Mouse (Mus musculus): ENCODE results near the gene Dlg2.
A peak's percentile ranks its signal among the peaks of the same experiment; 100 is the strongest.

Gene Dlg2

GRCm38 (mm10) chr7:91262031-91262951, 785.8 kb downstream of the Dlg2 start:
- DNase-seq (ENCODE audit: low read depth, low spot score): peak; percentile 40

- no peak for DNase-seq (ENCODE audit: low read depth, low spot score)
Observed at GRCm38 (mm10) chr7:91262998-91263397, 786.5 kb downstream of the Dlg2 start.

GRCm38 (mm10) chr7:91267764-91268163, 791.3 kb downstream of the Dlg2 start:
- DNase-seq (ENCODE audit: low read depth, low spot score): peak; percentile 57

DNA sequence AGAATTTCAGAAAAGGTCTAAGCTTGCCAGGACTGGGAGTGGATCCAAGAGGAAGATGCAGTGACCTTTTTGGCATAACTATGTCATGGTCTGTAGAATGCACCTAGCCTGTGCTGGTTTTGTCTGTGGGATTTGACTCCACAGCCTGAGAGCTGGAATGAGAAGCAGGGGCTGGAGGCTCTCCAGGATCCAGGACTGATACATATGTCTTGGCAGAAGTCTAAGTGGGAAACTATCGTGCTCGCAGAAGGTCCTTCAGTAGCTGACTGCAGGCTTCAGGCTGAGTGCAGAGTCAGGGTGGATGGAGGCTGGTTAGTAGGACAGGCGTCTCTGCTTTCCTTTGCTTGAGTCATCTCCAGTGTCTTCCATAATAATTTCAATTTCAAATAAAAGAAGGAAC, 807.7 kb downstream of the Dlg2 start:
- no peak for DNase-seq (ENCODE audit: low read depth, low spot score)

DNA sequence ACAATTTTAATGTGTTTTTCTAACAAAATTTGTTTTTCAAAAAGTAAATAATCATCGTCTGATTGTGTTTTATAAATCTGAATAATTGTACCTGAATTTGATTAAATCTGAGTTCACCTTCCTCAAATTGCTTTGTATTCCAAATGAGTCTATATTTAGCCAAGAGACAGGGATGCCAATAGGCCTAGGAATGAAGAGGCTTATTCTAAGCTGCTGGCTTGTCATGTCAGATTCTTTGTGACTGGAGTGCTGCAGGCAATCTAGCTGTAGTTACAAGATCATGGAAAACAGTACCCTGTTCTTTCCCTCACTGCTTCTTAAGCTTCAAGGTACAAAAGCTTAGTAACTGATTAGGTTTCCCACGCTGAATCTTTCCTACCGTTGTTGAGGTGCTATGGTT, 811.9 kb downstream of the Dlg2 start:
- no peak for DNase-seq (ENCODE audit: low read depth, low spot score)

GRCm38 (mm10) chr7:91296127-91296526, 819.7 kb downstream of the Dlg2 start:
- no peak for DNase-seq (ENCODE audit: low read depth, low spot score)

- DNase-seq (ENCODE audit: low read depth, low spot score): no peak
Observed at GRCm38 (mm10) chr7:91311177-91311576, 834.7 kb downstream of the Dlg2 start.

DNA sequence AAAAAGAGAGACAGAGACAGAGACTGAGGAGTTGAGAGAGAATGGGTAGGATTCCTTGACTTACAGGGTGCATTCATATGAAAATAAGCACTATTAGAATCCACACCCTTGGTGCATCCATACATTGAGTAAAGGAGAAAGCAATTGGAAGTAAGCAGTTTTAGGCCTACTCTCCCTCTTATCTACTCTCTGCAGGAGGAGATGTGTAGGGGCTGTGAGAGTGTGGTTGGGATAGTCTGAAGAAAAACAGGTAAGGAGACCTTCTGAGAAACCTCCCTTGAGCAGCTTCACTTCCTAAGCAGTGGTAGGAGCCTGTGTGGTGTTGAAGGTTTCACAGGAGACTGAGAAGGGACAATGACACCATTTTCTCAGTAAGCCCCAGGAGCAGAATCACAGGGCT, 868.6 kb downstream of the Dlg2 start:
- DNase-seq (ENCODE audit: low read depth, low spot score): no peak

- DNase-seq (ENCODE audit: low read depth, low spot score): no peak
Observed at GRCm38 (mm10) chr7:91369821-91370321, 893.4 kb downstream of the Dlg2 start.

- DNase-seq (ENCODE audit: low read depth, low spot score): no peak
Observed at GRCm38 (mm10) chr7:91382281-91382680, 905.8 kb downstream of the Dlg2 start.

DNA sequence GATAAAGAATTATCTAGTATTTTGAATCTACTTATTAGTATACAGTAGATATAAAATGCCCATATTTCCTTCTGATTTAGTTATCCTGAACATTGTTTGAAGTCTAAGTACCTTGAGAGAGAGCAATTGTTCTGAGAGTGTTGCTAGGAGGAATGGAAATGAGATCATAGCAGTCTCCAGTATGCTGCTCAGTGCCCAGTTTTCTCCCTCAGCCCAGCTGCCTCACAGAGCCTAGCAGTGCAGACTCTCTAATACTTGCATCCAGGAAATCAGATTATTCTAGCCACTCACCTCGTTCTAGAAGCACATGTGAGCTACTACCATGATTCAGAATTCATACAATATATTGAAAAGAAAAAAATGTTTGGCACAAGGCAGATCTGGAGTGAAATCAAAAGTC, 907.4 kb downstream of the Dlg2 start:
- no peak for DNase-seq (ENCODE audit: low read depth, low spot score)

DNA sequence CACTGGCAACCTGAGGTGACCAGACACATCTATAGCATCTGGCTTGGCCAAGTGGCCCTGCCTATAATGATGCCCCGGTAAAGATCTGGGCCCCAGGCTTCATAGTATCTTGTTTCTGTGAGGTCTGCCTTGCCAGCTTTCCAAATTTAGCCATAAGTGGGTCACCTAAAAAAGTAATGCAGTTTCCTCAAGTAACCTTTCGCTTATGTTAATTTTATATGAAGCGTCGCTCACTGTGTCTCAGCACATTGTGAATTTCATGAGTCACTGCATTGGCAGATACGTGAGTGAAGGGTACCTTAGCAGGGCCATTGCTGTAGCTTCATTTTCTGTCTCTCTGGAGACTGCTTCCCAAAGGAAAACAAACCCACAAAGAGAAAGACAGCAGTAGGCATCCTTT, 912.8 kb downstream of the Dlg2 start:
- no peak for DNase-seq (ENCODE audit: low read depth, low spot score)

DNA sequence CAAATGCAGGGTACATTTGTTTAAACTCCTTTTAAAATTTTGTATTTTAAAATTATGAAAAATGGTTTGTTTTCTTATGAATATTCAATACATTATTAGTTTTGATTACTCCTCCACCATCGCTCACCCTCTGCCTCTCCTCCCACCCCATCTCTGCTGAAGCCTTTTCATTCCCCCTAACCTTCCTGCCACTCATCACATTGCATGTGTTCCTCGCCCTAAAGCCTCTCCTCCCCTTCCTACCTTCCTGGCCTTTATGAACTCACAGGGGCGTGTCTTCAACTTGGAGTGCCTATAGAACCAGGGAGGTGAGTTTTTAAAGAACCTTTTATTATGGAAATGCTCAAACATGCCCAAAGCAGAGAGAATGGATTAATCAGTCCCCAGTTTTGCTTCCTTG, 921.4 kb downstream of the Dlg2 start:
- peak; percentile 14 for DNase-seq (ENCODE audit: low read depth, low spot score)

DNA sequence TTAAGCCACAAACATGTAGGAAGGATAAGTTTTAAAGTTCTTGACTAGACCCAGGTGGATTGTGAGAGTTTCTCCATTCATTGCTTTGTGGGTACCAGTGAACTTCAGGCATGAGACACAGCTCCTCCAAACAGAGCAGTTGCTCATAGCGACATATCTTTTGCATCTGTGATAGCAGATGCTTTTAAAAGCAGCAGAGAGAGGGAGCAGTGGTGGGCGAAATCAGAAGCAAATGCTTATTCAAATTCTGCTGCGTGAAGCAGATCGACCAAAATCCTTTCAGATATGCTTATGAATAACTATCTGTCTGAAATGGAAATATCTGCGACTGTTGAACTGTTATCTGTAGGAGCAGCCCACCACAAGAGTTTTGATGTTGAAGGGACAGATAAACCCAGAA, 935.6 kb downstream of the Dlg2 start:
- DNase-seq (ENCODE audit: low read depth, low spot score): no peak

DNA sequence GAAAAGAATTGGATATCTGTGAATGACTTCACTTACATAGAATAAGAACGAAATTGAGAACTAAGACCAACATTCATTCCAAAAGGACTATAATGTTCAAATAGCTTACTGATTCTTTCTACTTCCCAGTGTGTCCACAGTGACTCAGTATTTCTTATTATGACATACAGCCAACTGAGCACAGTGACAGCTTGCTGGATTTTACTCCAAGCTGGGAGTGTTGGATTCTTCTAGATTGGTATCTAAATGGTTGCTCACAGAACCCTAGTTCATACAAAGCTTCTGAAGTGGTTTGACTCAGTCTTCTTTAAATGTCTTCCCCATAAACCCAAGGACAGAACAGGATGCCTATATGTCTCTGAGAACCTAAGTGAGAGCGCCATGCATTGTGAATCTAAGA, 937.7 kb downstream of the Dlg2 start:
- DNase-seq (ENCODE audit: low read depth, low spot score): no peak

GRCm38 (mm10) chr7:91414749-91415148, 938.3 kb downstream of the Dlg2 start:
- DNase-seq (ENCODE audit: low read depth, low spot score): no peak

DNA sequence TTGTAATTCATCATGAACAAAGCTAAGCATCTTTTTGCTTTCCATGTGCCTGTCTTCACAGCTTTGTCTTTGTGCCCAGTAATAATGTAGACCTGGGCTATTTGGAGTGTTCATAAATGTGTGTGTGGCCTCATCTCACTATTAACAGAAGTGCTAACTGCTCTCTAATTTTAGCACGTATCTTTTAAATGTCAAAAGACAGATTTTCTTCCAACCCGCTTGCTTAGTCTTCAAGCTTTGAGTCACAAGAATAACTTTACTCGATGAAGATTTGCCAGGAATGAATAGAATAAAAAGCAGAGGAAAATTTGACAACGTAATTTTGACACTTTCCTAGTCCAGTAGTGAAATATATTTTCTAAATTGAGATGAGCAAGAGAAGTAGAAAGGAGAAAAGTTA, 943.7 kb downstream of the Dlg2 start:
- no peak for DNase-seq (ENCODE audit: low read depth, low spot score)

DNA sequence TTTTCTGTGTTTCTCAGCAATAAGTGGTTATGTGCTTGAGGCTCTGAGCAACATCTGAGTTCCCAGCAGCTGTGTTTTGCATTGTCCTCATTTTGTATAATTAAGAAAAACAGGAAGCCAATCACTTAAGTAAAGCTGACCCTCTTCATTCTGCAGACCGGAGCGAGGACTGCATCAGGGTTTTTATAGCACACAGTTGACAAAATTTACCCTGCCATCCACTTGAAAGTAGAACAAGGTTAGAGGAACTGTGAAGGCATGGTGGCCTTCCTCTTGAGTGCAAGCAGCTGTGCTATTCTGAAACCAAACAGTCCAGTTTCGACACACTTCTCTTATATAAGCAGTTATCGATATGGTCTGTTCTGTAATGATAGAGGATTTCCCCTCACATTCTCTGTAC, 947.3 kb downstream of the Dlg2 start:
- no peak for DNase-seq (ENCODE audit: low read depth, low spot score)

DNA sequence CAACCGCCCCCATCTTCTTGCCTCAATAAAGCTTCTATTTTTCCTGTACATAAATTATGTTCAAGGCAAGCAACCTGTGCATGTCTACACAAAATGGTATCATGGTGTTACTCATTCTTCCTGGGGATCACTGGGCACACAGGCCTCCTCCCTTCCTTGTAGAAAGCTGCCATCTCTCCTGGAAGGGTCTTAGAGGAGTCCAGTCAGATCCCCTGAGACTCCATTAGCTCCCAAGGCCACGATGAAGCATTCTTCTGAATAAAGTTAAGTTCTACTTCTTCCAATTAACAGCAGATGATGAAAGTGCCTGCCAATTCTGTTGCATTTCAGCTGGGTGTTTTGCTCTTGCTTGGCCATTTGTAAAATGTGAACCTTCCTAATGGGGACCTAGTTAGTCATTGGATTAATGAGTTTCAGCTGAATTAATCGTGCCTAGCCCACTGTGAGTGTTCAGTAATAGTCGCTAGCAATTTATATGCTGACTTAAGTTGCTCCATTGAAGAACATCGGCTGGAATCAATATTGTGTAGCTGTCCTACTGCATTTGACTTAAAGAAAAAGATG, 953.3 kb downstream of the Dlg2 start:
- DNase-seq (ENCODE audit: low read depth, low spot score): no peak

DNA sequence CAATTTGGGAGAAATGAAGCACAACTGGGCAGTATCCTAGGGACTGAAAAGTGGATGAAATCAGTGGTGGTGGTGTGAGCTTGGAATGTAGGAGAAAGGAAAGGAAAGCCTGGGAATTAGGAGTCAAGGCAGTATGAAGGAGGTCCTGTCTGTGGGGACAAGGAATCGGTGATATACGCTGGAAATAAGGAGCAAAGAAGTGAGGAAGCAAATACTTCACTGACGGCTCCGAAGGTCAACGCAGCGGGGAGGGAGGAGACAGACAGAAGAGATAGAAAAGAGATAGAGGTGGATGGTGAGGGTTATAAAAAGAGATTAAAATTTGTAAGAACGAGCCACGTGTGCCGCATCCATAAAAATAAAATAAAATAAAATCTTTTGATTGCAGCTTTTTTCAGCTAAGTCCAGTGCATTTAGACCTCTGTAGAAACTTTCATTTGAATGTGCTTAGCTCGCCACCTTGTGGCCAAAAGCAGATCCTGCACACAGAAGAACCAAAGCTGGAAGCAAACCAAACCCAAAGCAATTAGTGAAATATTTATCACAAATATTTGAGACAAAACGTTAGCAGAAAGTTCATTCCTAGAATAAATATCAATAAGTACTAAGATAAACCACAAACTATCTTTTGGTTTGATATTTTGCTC, 955.2 kb downstream of the Dlg2 start:
- DNase-seq (ENCODE audit: low read depth, low spot score): peak; percentile 47

- no peak for DNase-seq (ENCODE audit: low read depth, low spot score)
Observed at GRCm38 (mm10) chr7:91432563-91432962, 956.1 kb downstream of the Dlg2 start.

- no peak for DNase-seq (ENCODE audit: low read depth, low spot score)
Observed at GRCm38 (mm10) chr7:91434739-91435138, 958.3 kb downstream of the Dlg2 start.

DNA sequence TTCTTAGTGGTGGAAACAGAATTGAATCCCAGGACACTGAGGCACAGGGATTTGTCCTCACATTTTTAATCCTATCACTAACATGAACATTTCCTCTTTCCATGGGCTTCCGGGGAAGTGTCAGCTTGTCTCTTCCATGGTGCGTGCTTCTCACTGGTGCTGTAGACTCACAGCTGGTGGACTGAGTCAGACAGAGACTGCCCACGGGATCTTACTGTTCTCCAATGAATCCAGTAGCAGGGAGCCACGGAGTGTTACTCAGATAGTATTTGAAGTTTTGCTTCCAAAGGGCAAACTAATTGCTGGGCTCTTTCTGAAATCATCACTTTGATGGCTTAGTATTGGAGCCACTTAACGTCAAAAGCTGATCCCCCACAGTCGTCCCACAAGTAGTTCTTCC, 963.9 kb downstream of the Dlg2 start:
- no peak for DNase-seq (ENCODE audit: low read depth, low spot score)

All from ZHBTc4 (cell line).